Mouse (Mus musculus) thymus, postnatal 4 days (tissue): ENCODE measurements around the gene Mettl1.
A peak's percentile ranks its signal among the peaks of the same experiment; 100 is the strongest.
"Not testable (repeated sequence)": the region's sequence is repeated elsewhere in the genome, so short reads cannot be mapped to it uniquely, and the experiment has no call there.

Experiments used
- DNase-seq: peaks from one replicate; pipeline ENCODE4 v3.0.0; 2021

Gene Mettl1

DNA sequence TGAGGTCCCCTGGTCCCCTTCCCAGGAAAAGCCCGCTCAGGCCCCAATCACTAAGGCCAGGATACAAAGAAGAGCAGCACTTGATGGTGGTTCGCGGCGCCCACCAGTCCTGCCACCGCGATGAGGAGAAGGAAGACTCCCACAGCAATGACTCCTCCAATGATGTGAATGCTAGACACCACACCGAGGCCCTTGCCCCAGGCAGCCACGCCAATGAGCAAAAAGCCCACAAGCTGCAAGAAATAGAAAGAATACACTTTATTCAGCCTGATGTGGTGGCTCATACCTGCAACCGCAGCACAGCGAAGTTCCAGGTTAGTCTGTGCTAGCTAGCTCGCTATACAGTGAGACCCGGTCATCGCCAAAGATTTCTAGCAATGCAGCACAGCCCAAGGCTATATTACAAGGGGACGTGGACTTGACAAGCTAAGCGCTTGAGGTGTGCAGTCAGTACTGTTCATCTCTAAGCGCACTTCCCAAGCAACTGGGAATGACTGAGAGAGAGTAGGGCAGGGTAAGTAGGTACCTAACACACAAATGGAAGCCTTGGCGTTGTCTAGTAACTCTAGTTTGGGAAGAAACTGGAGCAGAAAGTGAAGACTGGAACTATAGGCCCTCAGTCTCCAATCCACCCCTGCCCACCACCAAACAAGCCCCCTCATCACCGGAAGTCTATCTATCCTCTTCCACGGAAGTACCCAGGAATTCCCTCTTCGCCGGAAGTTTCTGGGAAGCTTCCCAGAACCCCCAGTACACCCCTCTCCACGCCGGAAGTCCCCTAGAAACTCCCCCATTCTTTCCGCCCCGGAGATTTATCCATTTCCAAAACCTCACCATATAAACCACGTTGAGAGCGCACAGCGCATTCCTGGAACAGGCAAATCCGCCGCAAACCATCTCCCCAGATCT lies 28.3 kb downstream of the Mettl1 start:
- no peak for DNase-seq

DNA sequence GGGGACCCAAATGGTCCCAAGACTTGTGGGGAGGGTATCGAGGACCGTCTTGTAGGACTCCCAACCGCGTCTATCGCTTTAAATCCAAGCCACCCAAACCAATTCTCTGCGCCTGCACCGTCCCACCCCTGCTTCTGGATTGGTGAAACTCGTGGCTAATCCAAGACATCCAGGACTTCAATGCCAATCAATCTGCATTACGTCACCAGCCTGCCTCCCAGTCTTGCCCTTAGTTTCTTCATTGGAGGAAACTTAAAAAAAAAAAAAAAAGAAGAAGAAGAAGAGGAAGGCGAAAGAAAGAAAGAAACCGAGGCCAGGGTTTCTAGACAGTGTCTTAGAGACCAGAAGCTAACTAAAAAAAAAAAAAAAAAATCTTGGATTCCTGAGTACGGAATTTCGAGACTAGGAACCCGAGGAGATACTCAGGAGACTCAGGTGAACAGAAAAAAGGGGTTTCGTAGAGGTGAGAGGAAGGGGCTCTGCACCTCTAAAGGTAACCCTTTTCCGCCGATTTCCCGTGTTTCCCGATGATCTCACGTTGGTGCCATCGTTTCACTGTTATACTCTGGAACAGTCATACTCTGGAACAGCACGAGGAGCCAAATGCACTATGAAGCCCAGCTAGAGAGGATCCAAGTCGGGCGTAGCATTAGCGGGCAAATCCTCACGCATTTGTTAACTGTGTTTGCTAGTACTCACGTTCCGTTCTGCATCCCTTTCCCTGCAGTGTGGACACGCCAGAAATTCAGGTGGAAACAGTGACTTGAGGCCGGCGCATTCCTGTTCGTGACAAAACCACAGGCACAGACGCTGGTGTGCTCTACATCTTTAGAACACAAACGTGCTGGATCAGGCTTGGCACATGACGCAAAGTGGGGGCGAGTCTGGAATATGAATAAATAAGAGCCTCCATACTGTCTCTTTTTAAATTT lies 29.2 kb downstream of the Mettl1 start, which contains the start of gene Tspan31:
Tspan31 (minus strand) TSS at position 75 of the 932 bp plus-strand sequence.
- peak; percentile 48 for DNase-seq

DNA sequence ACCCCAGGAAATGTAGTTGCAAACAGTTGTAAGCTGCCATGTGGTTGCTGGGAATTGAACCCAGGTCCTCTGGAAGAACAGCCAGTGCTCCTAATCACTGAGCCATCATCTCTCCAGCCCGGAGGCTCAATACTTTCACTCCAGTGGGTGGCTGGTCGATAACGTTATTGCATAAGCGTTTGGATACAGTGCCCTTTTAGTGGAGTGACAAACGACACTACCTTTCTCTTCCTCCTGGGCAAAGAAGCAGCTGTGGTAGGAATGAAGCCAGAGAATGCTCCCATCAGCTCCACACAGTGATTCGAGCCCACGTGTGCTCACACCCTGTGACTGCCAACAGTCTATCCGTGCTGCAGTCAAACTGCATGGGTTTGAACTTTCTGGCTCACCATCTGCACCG lies 30.0 kb downstream of the Mettl1 start:
- DNase-seq, result no peak

DNA sequence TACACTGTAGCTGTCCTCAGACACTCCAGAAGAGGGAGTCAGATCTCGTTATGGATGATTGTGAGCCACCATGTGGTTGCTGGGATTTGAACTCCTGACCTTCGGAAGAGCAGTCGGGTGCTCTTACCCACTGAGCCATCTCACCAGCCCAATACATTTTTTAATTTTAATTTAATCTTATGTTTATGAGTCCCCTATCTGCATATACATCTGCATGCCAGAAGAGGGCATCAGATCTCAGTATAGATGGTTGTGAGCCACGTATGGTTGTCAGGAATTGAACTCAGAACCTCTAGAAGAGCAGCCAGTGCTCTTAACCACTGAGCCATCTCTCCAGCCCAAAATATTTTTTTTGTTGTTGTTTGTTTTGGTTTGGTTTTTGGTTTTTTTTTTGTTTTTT lies 31.1 kb downstream of the Mettl1 start:
- not testable (repeated sequence) for DNase-seq

DNA sequence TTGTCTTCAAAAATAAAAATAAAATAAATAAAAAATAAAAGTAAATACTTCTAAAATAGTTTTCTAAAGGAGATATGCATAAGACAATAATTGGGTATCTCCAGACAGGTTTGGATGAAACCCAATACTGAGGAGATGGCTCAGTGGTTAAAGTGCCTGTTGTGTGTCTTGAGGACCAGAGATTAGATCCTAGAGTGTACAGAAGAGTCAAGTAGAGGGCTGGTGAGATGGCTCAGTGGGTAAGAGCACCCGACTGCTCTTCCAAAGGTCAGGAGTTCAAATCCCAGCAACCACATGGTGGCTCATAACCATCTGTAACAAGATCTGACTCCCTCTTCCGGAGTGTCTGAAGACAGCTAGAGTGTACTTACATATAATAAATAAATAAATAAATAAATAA lies 31.8 kb downstream of the Mettl1 start:
- DNase-seq, result not testable (repeated sequence)

DNA sequence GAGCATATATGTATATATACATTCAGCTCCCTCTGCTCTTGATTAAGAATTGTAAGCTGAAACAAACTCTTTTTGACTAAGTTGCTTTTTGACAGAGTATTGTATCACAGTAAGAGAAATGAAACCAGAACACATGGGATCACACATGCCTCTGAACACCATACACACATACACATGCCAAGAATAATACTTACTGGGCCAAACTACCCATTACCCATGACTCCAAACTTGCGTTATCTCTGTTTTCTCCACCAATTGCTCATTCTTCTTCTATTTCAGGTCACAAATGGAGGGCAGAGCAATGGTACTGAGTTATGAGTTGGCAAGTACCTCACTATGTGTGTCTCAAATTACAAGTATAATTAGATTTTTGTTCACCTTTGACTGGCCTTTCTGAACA lies 32.8 kb downstream of the Mettl1 start:
- no peak for DNase-seq

DNA sequence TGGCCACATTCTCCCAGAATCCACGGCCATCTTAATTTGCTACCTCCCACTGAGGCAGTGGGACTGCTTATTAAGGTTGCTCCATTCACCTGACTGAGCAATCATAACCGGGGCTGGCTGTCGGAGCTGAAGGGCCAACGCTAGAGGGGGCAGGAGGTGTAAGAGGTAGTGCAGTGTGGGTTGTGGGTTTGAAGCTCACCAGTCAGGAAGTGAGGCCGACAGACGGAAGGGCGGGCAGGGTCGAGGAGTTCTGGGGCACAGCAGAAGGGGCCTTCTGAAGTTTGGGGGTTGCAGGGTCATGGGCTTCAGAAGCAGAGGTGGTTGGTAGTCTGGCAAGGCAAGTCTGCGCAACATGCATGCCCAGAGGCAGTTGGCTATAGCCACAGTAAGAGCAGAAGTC lies 33.9 kb downstream of the Mettl1 start, which contains the start of gene Agap2:
Agap2 (plus strand) TSS at position 205 of the 400 bp plus-strand sequence.
- DNase-seq, result peak; percentile 91

DNA sequence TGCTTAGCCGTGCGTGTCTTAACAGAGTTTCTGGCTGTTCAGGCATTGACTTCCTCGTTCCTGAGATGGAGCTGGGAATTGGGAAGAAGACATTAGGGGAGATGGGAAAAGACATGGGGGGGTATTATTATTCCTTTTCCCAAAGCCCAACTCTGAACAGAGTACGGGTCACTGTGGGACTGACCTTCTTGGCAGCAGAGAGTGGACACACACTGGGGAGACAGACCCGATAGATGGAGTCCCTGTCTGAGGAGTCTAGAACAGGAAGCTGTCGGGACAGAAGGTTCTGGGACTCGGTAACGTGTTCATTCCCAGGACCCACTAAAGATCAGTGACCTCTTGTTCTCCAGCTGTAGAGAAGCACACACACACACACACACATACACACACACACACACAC lies 34.4 kb downstream of the Mettl1 start:
- DNase-seq, result peak; percentile 35

DNA sequence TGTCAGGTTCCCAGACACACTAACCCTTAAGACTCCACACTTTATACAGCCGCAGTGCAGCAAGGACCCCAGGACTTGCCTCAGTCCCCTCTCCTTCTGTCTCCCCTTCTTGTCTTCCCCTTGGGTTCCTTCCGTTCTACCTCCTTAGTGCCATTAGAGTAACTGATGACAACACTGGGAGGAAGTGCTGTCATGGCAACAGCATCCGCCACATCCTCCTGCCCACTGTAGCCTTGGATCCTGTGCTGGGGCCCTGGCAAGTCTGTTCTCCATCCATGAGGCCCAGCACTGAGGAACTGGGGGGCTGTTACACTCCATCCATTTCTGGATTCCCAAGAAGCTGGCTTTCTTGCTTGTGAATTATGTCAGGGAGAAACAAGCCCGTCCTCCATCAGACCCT lies 34.9 kb downstream of the Mettl1 start:
- DNase-seq, result peak; percentile 74

DNA sequence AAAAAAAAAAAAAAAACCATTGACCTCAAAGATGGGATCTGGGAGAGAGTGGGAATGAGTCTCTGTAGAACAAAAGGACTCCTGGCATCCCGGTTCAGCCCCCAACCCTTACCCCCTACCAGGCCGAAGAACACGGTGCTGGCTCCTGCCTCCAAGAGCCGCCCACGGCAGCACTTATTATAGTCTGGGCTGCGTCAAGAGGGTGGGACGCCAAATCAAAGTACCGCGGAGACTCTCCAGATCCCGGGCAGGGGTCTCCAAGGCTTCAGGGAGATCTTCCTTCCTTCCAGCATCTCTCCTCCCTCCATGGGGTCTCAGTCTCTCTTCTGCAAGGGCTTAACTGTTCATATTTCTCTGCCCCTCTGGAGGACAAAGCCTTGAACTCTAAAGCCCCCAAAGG lies 36.3 kb downstream of the Mettl1 start:
- no peak for DNase-seq

DNA sequence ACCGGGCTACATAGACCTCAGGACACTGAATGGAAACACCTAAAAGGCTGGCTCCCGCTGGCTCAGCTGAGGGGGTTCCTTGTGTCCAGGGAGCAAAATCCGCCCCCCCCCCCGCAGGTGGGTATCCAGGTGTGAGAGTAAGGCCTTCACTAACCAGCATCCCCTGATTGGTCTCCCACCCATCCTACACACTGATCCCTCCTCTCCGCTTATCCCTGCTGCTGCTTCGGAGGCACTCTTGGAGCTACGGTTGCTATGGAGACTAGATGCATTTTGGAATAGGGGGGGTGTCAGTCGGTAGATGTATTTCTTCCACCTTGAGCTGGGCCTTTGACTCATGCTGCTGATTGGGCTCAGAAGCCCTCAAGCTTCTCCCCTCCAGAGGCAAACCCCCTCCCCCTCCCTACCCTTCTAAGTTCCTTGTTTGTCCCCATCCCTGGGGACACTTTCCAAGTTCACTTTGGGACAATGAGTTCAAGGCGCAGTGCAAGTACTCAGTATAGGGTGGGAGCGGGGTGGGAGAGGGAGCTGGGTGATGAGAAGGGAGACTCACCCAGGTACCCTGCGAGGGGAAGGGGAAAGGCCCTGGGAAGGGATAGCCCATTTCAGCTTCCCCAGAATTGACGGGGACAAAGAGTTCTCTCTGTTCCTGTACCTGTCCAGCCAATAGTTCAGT lies 36.9 kb downstream of the Mettl1 start:
- no peak for DNase-seq

DNA sequence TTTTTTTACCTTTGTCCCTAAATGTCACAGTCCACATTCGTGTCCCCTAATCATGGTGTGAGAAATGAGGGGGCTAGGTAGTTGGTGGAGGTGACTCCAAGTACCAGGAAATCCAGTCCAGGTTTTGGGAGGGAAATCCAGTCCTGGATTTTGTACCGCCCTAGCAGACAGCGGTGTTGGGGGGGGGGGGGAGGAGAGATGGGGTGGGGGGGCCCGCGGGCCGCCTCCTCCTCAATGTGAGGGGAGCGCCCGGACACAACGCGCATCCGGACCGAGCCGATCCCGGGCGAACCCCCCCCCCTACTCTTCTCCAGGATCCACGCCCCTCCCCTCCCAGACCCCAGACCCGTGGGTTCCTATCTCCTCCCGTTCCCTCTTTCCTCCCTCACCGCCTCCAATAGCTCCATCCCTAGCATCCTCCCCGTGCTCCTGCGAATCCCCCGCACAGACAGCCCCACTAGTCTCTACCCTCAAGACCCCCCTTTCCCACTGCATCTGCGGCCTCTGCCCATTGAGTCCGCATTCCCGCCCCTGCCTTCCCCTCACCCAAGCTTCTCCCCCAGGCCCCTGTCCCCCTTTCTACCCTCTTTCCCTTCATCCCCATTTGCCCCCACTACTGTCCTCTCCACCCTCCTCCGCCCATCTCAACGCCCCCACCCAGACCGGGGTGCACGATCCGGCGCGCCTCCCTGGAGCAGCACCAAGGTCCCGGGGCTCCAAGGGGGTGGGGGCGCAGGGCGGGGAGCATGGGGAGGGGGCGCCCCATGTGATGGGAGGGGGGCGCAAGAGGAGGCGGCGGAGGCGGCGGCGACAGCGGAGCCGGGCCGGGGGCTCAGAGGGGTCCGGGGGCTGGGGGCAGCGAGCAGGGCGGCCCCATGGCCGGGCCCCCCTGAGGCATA lies 37.7 kb downstream of the Mettl1 start:
- no peak for DNase-seq

DNA sequence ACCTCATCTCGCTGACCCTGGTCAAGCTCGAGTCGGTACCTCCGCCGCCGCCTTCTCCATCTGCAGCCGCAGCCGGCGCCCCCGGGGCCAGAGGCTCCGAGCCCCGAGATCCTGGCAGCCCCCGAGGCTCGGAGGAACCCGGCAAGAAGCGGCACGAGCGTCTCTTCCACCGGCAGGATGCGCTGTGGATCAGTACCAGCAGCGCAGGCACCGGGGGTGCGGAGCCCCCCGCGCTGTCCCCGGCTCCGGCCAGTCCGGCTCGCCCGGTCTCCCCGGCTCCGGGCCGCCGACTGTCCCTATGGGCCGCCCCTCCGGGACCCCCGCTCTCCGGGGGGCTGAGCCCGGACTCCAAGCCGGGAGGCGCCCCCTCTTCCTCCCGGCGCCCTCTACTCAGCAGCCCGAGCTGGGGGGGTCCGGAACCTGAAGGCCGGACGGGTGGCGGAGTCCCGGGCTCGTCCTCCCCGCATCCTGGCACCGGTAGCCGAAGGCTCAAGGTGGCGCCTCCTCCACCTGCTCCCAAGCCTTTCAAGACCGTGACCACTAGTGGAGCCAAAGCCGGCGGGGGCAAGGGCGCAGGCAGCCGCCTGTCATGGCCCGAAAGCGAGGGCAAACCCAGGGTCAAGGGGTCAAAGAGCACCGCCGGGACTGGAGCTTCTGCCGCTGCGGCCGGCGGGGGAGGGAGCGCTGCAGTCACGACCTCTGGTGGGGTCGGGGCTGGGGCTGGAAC lies 38.6 kb downstream of the Mettl1 start:
- DNase-seq, result no peak

DNA sequence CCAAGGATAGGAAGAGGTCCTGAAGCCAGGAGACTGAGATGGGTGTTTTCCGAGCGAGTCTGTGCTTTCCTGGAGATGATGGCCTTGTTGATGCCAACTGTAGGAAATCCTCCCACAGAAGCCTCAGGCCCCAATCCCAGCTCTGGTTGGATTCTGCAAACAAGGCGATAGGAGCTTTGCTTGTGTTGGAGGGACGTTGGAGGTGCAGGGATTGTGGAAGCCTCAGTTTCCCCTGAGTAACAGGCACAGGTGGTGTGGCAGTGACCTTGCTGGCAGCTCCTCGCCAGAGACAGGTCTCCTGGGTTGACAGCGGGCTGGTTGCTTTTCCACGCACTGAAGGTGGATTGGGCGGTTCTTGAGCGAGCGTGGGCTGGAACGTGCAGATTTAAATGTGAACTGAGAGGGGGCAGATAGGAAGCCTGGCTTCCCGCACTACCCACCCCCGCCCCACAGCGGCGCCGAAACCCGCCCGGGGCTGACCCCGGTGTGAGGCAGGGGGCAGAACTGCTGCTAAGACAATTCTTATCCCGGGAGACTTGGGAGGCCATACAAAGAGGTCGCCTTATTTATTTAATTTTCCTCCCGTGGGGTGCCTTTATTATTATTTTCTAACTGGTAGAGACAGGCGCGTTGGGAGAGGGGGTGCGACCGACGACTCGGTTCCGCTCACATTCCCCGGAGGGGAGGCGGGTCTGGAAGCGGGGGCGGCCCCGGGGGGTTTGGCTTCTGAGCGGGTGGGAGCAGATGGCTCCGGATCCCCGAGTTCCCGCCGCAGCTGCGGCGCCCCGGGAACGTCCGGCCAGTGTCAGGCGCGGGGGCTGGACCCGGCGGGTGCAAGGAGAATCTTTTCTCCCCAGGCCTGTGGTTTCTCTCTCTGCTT lies 39.9 kb downstream of the Mettl1 start:
- no peak for DNase-seq

DNA sequence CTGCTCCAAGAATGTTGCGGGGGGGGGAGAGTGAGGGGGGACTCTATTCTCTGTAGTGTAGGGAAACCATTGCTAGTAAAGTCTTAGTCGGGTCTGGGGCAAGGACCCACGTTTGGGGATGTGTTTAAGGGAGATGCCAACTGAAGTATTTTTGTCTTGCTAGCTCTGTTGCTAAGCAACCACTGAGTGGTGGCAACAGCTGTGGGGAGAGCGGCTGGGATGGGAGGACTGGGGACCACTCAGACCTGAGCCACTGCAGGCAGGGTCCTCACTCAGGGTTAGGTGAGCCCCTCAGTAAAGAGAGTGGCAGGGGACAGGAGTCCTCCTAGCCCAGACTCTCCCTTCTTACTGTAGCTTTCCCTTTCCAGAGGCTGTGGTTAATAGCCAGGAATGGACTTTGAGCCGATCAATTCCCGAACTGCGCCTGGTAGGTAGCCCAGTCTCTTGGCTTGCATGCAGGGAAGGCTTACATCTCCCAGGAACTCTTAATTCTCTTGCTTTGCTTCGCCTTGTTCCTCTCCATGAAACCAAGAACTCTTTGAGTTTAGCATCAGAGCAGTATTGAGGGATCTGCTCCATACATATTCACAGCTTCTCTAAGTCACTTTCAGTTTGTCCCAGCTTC lies 40.9 kb downstream of the Mettl1 start:
- no peak for DNase-seq

DNA sequence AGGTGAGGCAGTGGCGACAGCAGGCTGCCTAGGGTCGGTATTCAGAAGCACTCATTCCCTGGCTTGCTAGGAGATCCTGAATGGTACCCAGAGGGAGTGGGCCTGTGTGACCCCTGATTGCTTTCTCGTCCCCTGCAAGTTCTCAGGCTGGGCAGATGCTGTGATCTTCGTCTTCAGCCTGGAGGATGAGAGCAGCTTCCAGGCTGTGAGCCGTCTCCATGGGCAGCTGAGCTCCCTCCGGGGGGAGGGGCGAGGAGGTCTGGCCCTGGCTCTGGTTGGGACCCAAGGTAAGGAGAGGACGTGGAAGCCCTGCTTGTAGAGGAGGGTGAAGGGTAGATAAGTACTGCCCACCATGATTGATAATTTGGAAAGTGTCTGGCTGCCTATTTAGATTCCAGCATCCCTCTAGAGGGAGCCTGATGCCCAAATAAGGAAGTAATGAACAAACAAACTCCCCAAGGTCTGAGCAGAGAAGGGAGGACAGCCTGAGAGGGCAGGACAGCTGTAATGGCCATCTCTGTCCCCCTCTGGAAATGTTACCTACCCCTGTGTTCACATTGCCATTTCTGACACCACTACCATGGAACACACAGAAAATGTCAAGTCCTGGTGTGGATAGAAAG lies 42.2 kb downstream of the Mettl1 start:
- no peak for DNase-seq

DNA sequence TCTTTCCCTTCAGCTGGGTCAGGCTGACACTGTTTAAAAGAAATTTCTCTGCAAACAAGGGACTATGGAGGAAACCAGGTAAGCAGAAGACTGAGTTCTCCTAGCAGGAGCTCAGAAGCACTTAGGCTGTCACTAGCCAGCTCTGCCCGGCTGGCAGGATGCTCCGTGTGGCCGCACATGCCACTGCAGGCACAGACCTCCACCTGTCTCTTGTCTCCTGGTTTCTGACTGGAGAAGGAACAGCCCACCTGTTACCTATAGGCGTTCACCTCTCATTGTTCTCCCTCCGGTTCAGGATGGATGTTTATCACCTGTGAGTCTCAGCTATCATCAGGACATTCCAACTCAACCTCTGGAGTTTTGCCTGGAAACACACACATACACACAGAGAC lies 42.7 kb downstream of the Mettl1 start:
- DNase-seq, result no peak

DNA sequence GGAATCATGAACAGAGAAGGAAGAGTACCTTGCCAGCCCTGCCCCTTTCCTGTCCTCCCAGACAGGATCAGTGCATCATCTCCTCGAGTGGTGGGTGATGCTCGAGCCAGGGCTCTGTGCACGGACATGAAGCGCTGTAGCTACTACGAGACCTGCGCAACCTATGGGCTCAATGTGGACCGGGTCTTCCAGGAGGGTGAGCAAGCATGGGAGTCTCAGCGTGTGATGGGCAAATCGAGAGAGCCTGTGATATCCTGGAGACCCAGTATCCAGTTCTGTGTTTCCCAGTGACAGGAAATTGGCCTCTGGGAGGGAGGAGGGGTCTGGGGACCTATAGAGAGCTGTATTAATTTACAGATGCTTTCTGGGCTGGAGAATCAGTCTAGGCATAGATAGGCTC lies 43.8 kb downstream of the Mettl1 start:
- DNase-seq, result no peak

DNA sequence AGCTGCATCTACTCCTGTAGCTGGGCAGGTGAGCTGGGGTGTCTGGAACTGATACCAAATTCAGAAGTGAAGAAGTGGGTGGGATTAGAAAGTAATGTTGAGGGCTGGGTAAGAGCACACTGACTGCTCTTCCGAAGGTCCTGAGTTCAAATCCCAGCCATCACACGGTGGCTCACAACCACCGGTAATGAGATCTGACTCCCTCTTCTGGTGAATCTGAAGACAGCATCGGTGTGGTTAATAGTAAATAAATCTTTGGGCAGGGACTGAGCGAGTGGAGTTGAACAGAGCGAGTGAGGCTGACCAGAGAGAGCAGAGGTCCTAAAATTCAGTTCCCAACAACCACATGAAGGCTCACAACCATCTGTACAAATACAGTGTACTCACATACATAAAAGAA lies 44.4 kb downstream of the Mettl1 start:
- DNase-seq, result no peak
